7 mouse cellular contexts compared by ENCODE assay signal in the genomic region with DNA sequence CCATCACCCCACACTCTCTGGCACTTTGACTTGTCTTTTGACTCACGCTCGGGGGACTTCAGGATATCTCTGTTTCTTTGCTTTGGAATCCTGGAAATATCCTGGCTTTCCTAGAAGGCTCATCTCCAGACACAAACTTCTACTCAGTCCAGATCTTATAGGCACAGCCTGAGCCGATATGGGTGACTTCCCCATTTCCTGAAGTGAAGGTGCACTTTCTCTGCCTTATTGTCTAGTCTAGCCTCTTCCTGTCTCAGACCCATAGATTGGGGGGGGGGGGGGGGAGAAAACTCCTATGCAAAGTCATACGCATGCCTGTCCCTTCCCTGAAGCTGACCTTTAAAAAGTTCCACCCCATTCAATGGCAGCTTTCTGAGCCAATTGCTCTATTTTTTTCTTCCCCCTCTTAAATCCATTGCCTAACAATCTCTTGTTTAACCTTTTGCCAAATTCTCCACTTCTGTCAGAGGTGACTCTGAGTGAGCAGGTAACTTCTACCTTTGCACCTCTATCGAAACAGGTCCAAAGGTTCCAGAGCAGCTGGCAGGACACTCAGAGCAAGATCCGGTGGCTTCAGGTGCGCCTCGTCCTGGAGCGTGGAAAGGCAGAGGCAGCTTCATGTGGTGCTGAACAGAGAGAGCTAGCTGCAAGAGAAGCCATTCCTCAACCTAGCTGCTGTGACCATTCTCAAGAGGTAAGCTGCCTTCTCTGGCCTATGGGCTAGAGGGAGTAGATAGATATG. TPM values are rescaled to one million over a fixed set of nuclear protein-coding genes. Genes with fewer than 3 reads are reported as not detected.
DNase-seq lines count a peak whose midpoint lies in the region; ATAC-seq and TF ChIP-seq lines count a peak whose summit lies in the region.

Gene Acsl5 (plus strand): TSS at position 556 of the 742 bp plus-strand sequence.

- no peak within 1 kb of the TSS for H3K4me2 ChIP-seq in forebrain, embryonic 16.5 days (ENCODE audit: low read length)
- H3K4me2 ChIP-seq in intestine, embryonic 15.5 days (replicated peaks) = no peak within 1 kb of the TSS
- peak within 1 kb of the TSS; percentile 72 for H3K4me2 ChIP-seq in liver, embryonic 14.5 days (ENCODE audit: low read depth)

- ATAC-seq in forebrain, embryonic 16.5 days = no peak
- ATAC-seq in intestine, embryonic 15.5 days = no peak
- ATAC-seq in liver, embryonic 14.5 days (ENCODE audit: insufficient read depth) = no peak

- H3K27me3 ChIP-seq in C2C12 (ENCODE audit: control insufficient read depth, insufficient read depth, insufficient read length) (no peaks in the 10 kb centered on the region), ES-Bruce4 (ENCODE audit: control insufficient read depth, insufficient read depth, low read length, poor library complexity, severe bottlenecking) (no peaks in the 10 kb centered on the region)
- no peaks in the 10 kb centered on the region for H3K27me3 ChIP-seq in forebrain, embryonic 16.5 days (replicated peaks; ENCODE audit: control insufficient read depth, insufficient read depth, low read length)
- no peaks in the 10 kb centered on the region for H3K27me3 ChIP-seq in intestine, embryonic 15.5 days (replicated peaks)
- no peaks in the 10 kb centered on the region for H3K27me3 ChIP-seq in liver, embryonic 14.5 days (ENCODE audit: control insufficient read depth, insufficient read depth, low read length)

- H3K27ac ChIP-seq in ES-Bruce4 (ENCODE audit: insufficient read depth, low read length) = no peak within 1 kb of the TSS
- no peak within 1 kb of the TSS for H3K27ac ChIP-seq in forebrain, embryonic 16.5 days (ENCODE audit: low read length)
- no peak within 1 kb of the TSS for H3K27ac ChIP-seq in intestine, embryonic 15.5 days
- H3K27ac ChIP-seq in liver, embryonic 14.5 days = no peak within 1 kb of the TSS

- H3K36me3 ChIP-seq in C2C12 (ENCODE audit: control insufficient read depth, insufficient read depth) (no peaks in the 10 kb centered on the region), ES-Bruce4 (ENCODE audit: control insufficient read depth, insufficient read depth, low read length, poor library complexity, severe bottlenecking) (no peaks in the 10 kb centered on the region)
- H3K36me3 ChIP-seq in forebrain, embryonic 16.5 days (ENCODE audit: control insufficient read depth, insufficient read depth) = no peaks in the 10 kb centered on the region
- H3K36me3 ChIP-seq in intestine, embryonic 15.5 days = no peaks in the 10 kb centered on the region
- no peaks in the 10 kb centered on the region for H3K36me3 ChIP-seq in liver, embryonic 14.5 days (replicated peaks; ENCODE audit: control insufficient read depth, insufficient read depth, low read depth)

- DNase-seq in liver, embryonic 14.5 days (ENCODE audit: low read depth in 3 of 3, low spot score in 3 of 3) = no peak
- no peak for DNase-seq in right cerebral cortex, adult 2 months (ENCODE audit: low spot score in 2 of 2)
- no peak for DNase-seq in natural killer cell, adult 2 months (ENCODE audit: low spot score in 2 of 2)

- H3K9ac ChIP-seq in ES-Bruce4 (ENCODE audit: low read depth, poor library complexity, severe bottlenecking) = no peak within 1 kb of the TSS
- H3K9ac ChIP-seq in forebrain, embryonic 16.5 days (replicated peaks; ENCODE audit: low read depth, low read length) = no peak within 1 kb of the TSS
- no peak within 1 kb of the TSS for H3K9ac ChIP-seq in intestine, embryonic 15.5 days
- no peak within 1 kb of the TSS for H3K9ac ChIP-seq in liver, embryonic 14.5 days (replicated peaks)

- peaks cover 27% of the 10 kb centered on the region for H3K79me2 ChIP-seq in C2C12 (ENCODE audit: control insufficient read depth, insufficient read depth)

- TF ChIP-seq POLR2A in ES-Bruce4 (IDR thresholded peaks at IDR 0.05; ENCODE audit: insufficient read depth, low read length) = no peak

- H3K4me1 ChIP-seq in ES-Bruce4 (ENCODE audit: control insufficient read depth, insufficient read depth, low read length) = peaks cover 2% of the 10 kb centered on the region
- peaks cover 9% of the 10 kb centered on the region for H3K4me1 ChIP-seq in forebrain, embryonic 16.5 days (replicated peaks; ENCODE audit: control insufficient read depth, insufficient read depth, low read length)
- peaks cover 8% of the 10 kb centered on the region; the same call in 1 of the 2 replicates for H3K4me1 ChIP-seq in intestine, embryonic 15.5 days (replicated peaks)
- peaks cover 21 to 25% of the 10 kb centered on the region in 2 experiments for H3K4me1 ChIP-seq in liver, embryonic 14.5 days (replicated peaks; ENCODE audit: control insufficient read depth in 2 of 2, insufficient read depth in 2 of 2, low read length in 1 of 2)

- TF ChIP-seq CTCF in C2C12 (IDR thresholded peaks at IDR 0.05; ENCODE audit: control insufficient read depth, insufficient read depth, insufficient read length) (no peak), ES-Bruce4 (IDR thresholded peaks at IDR 0.05; ENCODE audit: low read depth, low read length) (no peak)
- TF ChIP-seq CTCF in liver, embryonic 14.5 days (IDR thresholded peaks at IDR 0.05; ENCODE audit: low read depth) = no peak

- peaks cover 9% of the 10 kb centered on the region for H3K79me3 ChIP-seq in C2C12 (ENCODE audit: low read depth)

- H3ac ChIP-seq in C2C12 (ENCODE audit: control insufficient read depth, insufficient read length, low read depth) = no peak within 1 kb of the TSS

- WGBS in forebrain, embryonic 16.5 days = 96% methylated on average over 9 of the region's 9 CpGs
- 91% methylated on average over 9 of the region's 9 CpGs for WGBS in intestine, embryonic 15.5 days
- WGBS in liver, embryonic 14.5 days (ENCODE audit: insufficient replicate concordance) = 72% methylated on average over 9 of the region's 9 CpGs

- H3K9me3 ChIP-seq in ES-Bruce4 (replicated peaks; ENCODE audit: control insufficient read depth, insufficient read depth, low read length, poor library complexity, severe bottlenecking) = peaks cover 3% of the 10 kb centered on the region
- no peaks in the 10 kb centered on the region for H3K9me3 ChIP-seq in forebrain, embryonic 16.5 days (ENCODE audit: control insufficient read depth, low read length)
- H3K9me3 ChIP-seq in intestine, embryonic 15.5 days = no peaks in the 10 kb centered on the region
- no peaks in the 10 kb centered on the region for H3K9me3 ChIP-seq in liver, embryonic 14.5 days (ENCODE audit: control insufficient read depth, low read length)

- no peak for TF ChIP-seq EP300 in ES-Bruce4 (IDR thresholded peaks at IDR 0.05; ENCODE audit: insufficient read depth, low read depth, low read length)
- no peak for TF ChIP-seq EP300 in liver, embryonic 14.5 days (IDR thresholded peaks at IDR 0.05; ENCODE audit: low read depth)

- H3K4me3 ChIP-seq in C2C12 (ENCODE audit: insufficient read depth, poor library complexity, severe bottlenecking) = no peak within 1 kb of the TSS
- no peak within 1 kb of the TSS for H3K4me3 ChIP-seq in ES-Bruce4 (ENCODE audit: low read depth, low read length)
- no peak within 1 kb of the TSS for H3K4me3 ChIP-seq in forebrain, embryonic 16.5 days (replicated peaks; ENCODE audit: low read length)
- no peak within 1 kb of the TSS for H3K4me3 ChIP-seq in intestine, embryonic 15.5 days (replicated peaks)
- no peak within 1 kb of the TSS for H3K4me3 ChIP-seq in liver, embryonic 14.5 days (ENCODE audit: insufficient read depth in 1 of 2, low read depth in 2 of 2, low read length in 2 of 2)

TF ChIP-seq in C2C12, 6 proteins besides CTCF, POLR2A, EP300 and RAD21:
- TF ChIP-seq FOSL1 (IDR thresholded peaks at IDR 0.05; ENCODE audit: insufficient read depth, low read length, poor library complexity, severe bottlenecking) (no peak), MYOG (IDR thresholded peaks at IDR 0.05; ENCODE audit: control insufficient read depth, extremely low read depth, insufficient read length) (no peak), MYOD1 (IDR thresholded peaks at IDR 0.05; ENCODE audit: control insufficient read depth, insufficient read length, low read depth) (no peak), USF1 (IDR thresholded peaks at IDR 0.05; ENCODE audit: low read depth) (no peak), MAX (IDR thresholded peaks at IDR 0.05) (no peak), CEBPB (IDR thresholded peaks at IDR 0.05; ENCODE audit: low read depth) (no peak)

RNA-seq across cellular contexts. Expression of gene Acsl5, which starts in this region (rescaled TPM):
- polyA plus RNA-seq in C2C12 (2012; fragmentation: generic; extraction: Trizol) = 30.2 TPM
- polyA plus RNA-seq in ES-Bruce4 (2011; ENCODE audit: insufficient read depth, insufficient read length, low read depth, missing spikeins) = 16.8 and 22.0 TPM in 2 replicates
- 13.4 and 15.8 TPM in 2 replicates for polyA plus RNA-seq in forebrain, embryonic 16.5 days (2015; fragmentation: Nextera tagmentation; extraction: Ambion mirVana)
- polyA plus RNA-seq in intestine, embryonic 15.5 days (2015; fragmentation: Nextera tagmentation; extraction: Ambion mirVana) = 315 and 329 TPM in 2 replicates
- polyA plus RNA-seq in liver, embryonic 14.5 days (2012; rRNA removed) = 35.2 and 50.3 TPM in 2 replicates
- 117 and 126 TPM in 2 replicates for polyA plus RNA-seq in liver, embryonic 14.5 days (2014; fragmentation: Nextera tagmentation; extraction: Ambion mirVana)
